Mouse (Mus musculus) spleen, embryonic (tissue): ENCODE results near the gene Gabrg3.

Experiments used
- CTCF ChIA-PET: fragments of 350-600 bp; sonication (Branson Sonifier 250); formaldehyde crosslinking; loops from one replicate; lab custom pipeline; 2022; lab: Charles Lee

Gene Gabrg3

GRCm38 (mm10) chr7:56765612-56766445, 621.2 kb downstream of the Gabrg3 start:
- CTCF ChIA-PET, result no interaction called here

- CTCF ChIA-PET, result no interaction called here
Measured at GRCm38 (mm10) chr7:56729225-56729624, 657.8 kb downstream of the Gabrg3 start.
